Mouse (Mus musculus): ENCODE data around the gene Dnajb3. TPM values are rescaled to one million over a fixed set of nuclear protein-coding genes. Genes with fewer than 3 reads are reported as not detected.

Dnajb3 gene
- polyA plus RNA-seq, 1 experiment, result 2.9 TPM

- DNase-seq (ENCODE audit: low read depth, low spot score), result no peak
- 51% methylated on average over 4 of the region's 4 CpGs for WGBS
These were observed 13.0 kb upstream of the Dnajb3 start for GRCm38 (mm10) chr1:88218591-88218990.

- 78% methylated on average over 9 of the region's 9 CpGs for WGBS
- no peak for DNase-seq (ENCODE audit: low read depth, low spot score)
These were observed 12.5 kb upstream of the Dnajb3 start for GRCm38 (mm10) chr1:88218051-88218450.

GRCm38 (mm10) chr1:88217576-88217975 is 12.0 kb upstream of the Dnajb3 start:
- 36% methylated on average over 3 of the region's 3 CpGs for WGBS
- DNase-seq (ENCODE audit: low read depth, low spot score), result no peak

GRCm38 (mm10) chr1:88217144-88217543 is 11.6 kb upstream of the Dnajb3 start:
- no peak for DNase-seq (ENCODE audit: low read depth, low spot score)
- WGBS, result 68% methylated on average over 2 of the region's 2 CpGs

GRCm38 (mm10) chr1:88216551-88216950 is 11.0 kb upstream of the Dnajb3 start:
- no peak for DNase-seq (ENCODE audit: low read depth, low spot score)
- WGBS, result 69% methylated on average over 2 of the region's 2 CpGs

GRCm38 (mm10) chr1:88215466-88216380 is 10.1 kb upstream of the Dnajb3 start:
- 71% methylated on average over 10 of the region's 10 CpGs for WGBS
- no peak for DNase-seq (ENCODE audit: low read depth, low spot score)

GRCm38 (mm10) chr1:88214462-88214952 is 8.9 kb upstream of the Dnajb3 start:
- no peak for DNase-seq (ENCODE audit: low read depth, low spot score)
- 69% methylated on average over 2 of the region's 2 CpGs for WGBS

GRCm38 (mm10) chr1:88213766-88214461 is 8.3 kb upstream of the Dnajb3 start:
- WGBS, result 42% methylated on average over 2 of the region's 2 CpGs
- peak; percentile 100 for DNase-seq (ENCODE audit: low read depth, low spot score)

GRCm38 (mm10) chr1:88213061-88213460 is 7.5 kb upstream of the Dnajb3 start:
- WGBS, result 59% methylated on average over 1 of the region's 1 CpGs
- no peak for DNase-seq (ENCODE audit: low read depth, low spot score)

- 48% methylated on average over 8 of the region's 8 CpGs for WGBS
- DNase-seq (ENCODE audit: low read depth, low spot score), result no peak
These were observed 6.9 kb upstream of the Dnajb3 start for GRCm38 (mm10) chr1:88212341-88213045.

- DNase-seq (ENCODE audit: low read depth, low spot score), result peak; percentile 98
- 46% methylated on average over 8 of the region's 8 CpGs for WGBS
These were observed 6.2 kb upstream of the Dnajb3 start, which contains the start of gene Ugt1a1 for GRCm38 (mm10) chr1:88211812-88212211. Gene Ugt1a1 (plus strand): TSS chr1:88211959.

GRCm38 (mm10) chr1:88206843-88207479 is 1.4 kb upstream of the Dnajb3 start:
- DNase-seq (ENCODE audit: low read depth, low spot score), result no peak
- 40% methylated on average over 2 of the region's 2 CpGs for WGBS

- no peak for DNase-seq (ENCODE audit: low read depth, low spot score)
- 68% methylated on average over 7 of the region's 7 CpGs for WGBS
These were observed 5.1 kb downstream of the Dnajb3 start, which contains the start of gene Ugt1a2 for GRCm38 (mm10) chr1:88200456-88200855. Gene Ugt1a2 (plus strand): TSS chr1:88200601.

GRCm38 (mm10) chr1:88199996-88200395 is 5.6 kb downstream of the Dnajb3 start:
- DNase-seq (ENCODE audit: low read depth, low spot score), result no peak
- 75% methylated on average over 2 of the region's 2 CpGs for WGBS

GRCm38 (mm10) chr1:88197443-88197842 is 8.1 kb downstream of the Dnajb3 start:
- DNase-seq (ENCODE audit: low read depth, low spot score), result no peak
- 68% methylated on average over 3 of the region's 3 CpGs for WGBS

- no peak for DNase-seq (ENCODE audit: low read depth, low spot score)
- WGBS, result 75% methylated on average over 1 of the region's 1 CpGs
These were observed 9.9 kb downstream of the Dnajb3 start for GRCm38 (mm10) chr1:88195687-88196086.

- 83% methylated on average over 3 of the region's 3 CpGs for WGBS
- no peak for DNase-seq (ENCODE audit: low read depth, low spot score)
These were observed 13.4 kb downstream of the Dnajb3 start for GRCm38 (mm10) chr1:88192136-88192535.

- DNase-seq (ENCODE audit: low read depth, low spot score), result peak; percentile 64
- 29% methylated on average over 5 of the region's 5 CpGs for WGBS
These were observed 19.2 kb downstream of the Dnajb3 start for GRCm38 (mm10) chr1:88186325-88186935.

- no peak for DNase-seq (ENCODE audit: low read depth, low spot score)
- WGBS, result 83% methylated on average over 1 of the region's 1 CpGs
These were observed 25.9 kb downstream of the Dnajb3 start for GRCm38 (mm10) chr1:88179657-88180056.

Measured in large intestine, adult 2 months (tissue).